Mouse (Mus musculus): ENCODE measurements around the gene Ccr1.
"Not testable (repeated sequence)": the region's sequence is repeated elsewhere in the genome, so short reads cannot be mapped to it uniquely, and the experiment has no call there.

The Ccr1 gene

GRCm38 (mm10) chr9:123968290-123968912 is at the start of gene Ccr1:
TSS of gene Ccr1 (minus strand) at chr9:123968692.
- in situ Hi-C loops (cut with MboI; ENCODE audit: low pct_unique_long_range_greater_than_20kb in 1 of 2, low sequenced_read_pairs in 2 of 2, unreplicated experiment in 1 of 2): no loop called here

- in situ Hi-C loops (cut with MboI; ENCODE audit: low pct_unique_long_range_greater_than_20kb in 1 of 2, low sequenced_read_pairs in 2 of 2, unreplicated experiment in 1 of 2): no loop called here
Measured at GRCm38 (mm10) chr9:124016048-124016447, 47.6 kb upstream of the Ccr1 start.

GRCm38 (mm10) chr9:124014985-124015652 is 46.6 kb upstream of the Ccr1 start:
- in situ Hi-C loops (cut with MboI; ENCODE audit: low pct_unique_long_range_greater_than_20kb in 1 of 2, low sequenced_read_pairs in 2 of 2, unreplicated experiment in 1 of 2): no loop called here

GRCm38 (mm10) chr9:124013270-124013669 is 44.8 kb upstream of the Ccr1 start:
- in situ Hi-C loops (cut with MboI; ENCODE audit: low pct_unique_long_range_greater_than_20kb in 1 of 2, low sequenced_read_pairs in 2 of 2, unreplicated experiment in 1 of 2): no loop called here

- in situ Hi-C loops (cut with MboI; ENCODE audit: low pct_unique_long_range_greater_than_20kb in 1 of 2, low sequenced_read_pairs in 2 of 2, unreplicated experiment in 1 of 2): no loop called here
Measured at GRCm38 (mm10) chr9:124012691-124013090, 44.2 kb upstream of the Ccr1 start.

- in situ Hi-C loops (cut with MboI; ENCODE audit: low pct_unique_long_range_greater_than_20kb in 1 of 2, low sequenced_read_pairs in 2 of 2, unreplicated experiment in 1 of 2): no loop called here
Measured at GRCm38 (mm10) chr9:123999784-124000183, 31.3 kb upstream of the Ccr1 start.

GRCm38 (mm10) chr9:123997719-123998118 is 29.2 kb upstream of the Ccr1 start:
- in situ Hi-C loops (cut with MboI; ENCODE audit: low pct_unique_long_range_greater_than_20kb in 1 of 2, low sequenced_read_pairs in 2 of 2, unreplicated experiment in 1 of 2): no loop called here

GRCm38 (mm10) chr9:123991312-123991906 is 22.9 kb upstream of the Ccr1 start:
- in situ Hi-C loops (cut with MboI; ENCODE audit: low pct_unique_long_range_greater_than_20kb in 1 of 2, low sequenced_read_pairs in 2 of 2, unreplicated experiment in 1 of 2): no loop called here

- in situ Hi-C loops (cut with MboI; ENCODE audit: low pct_unique_long_range_greater_than_20kb in 1 of 2, low sequenced_read_pairs in 2 of 2, unreplicated experiment in 1 of 2): no loop called here
Measured at GRCm38 (mm10) chr9:123989671-123990070, 21.2 kb upstream of the Ccr1 start.

GRCm38 (mm10) chr9:123986217-123986616 is 17.7 kb upstream of the Ccr1 start:
- in situ Hi-C loops (cut with MboI; ENCODE audit: low pct_unique_long_range_greater_than_20kb in 1 of 2, low sequenced_read_pairs in 2 of 2, unreplicated experiment in 1 of 2): no loop called here

- in situ Hi-C loops (cut with MboI; ENCODE audit: low pct_unique_long_range_greater_than_20kb in 1 of 2, low sequenced_read_pairs in 2 of 2, unreplicated experiment in 1 of 2): no loop called here
Measured at GRCm38 (mm10) chr9:123984943-123985342, 16.5 kb upstream of the Ccr1 start.

GRCm38 (mm10) chr9:123982720-123983119 is 14.2 kb upstream of the Ccr1 start:
- in situ Hi-C loops (cut with MboI; ENCODE audit: low pct_unique_long_range_greater_than_20kb in 1 of 2, low sequenced_read_pairs in 2 of 2, unreplicated experiment in 1 of 2): no loop called here

- in situ Hi-C loops (cut with MboI; ENCODE audit: low pct_unique_long_range_greater_than_20kb in 1 of 2, low sequenced_read_pairs in 2 of 2, unreplicated experiment in 1 of 2): no loop called here
Measured at GRCm38 (mm10) chr9:123981909-123982308, 13.4 kb upstream of the Ccr1 start.

GRCm38 (mm10) chr9:123980858-123981475 is 12.5 kb upstream of the Ccr1 start:
- in situ Hi-C loops (cut with MboI; ENCODE audit: low pct_unique_long_range_greater_than_20kb in 1 of 2, low sequenced_read_pairs in 2 of 2, unreplicated experiment in 1 of 2): not testable (repeated sequence)

- in situ Hi-C loops (cut with MboI; ENCODE audit: low pct_unique_long_range_greater_than_20kb in 1 of 2, low sequenced_read_pairs in 2 of 2, unreplicated experiment in 1 of 2): no loop called here
Measured at GRCm38 (mm10) chr9:123978308-123978707, 9.8 kb upstream of the Ccr1 start, which contains the start of gene Ccr1l1. TSS of gene Ccr1l1 (minus strand) at chr9:123978408.

- in situ Hi-C loops (cut with MboI; ENCODE audit: low pct_unique_long_range_greater_than_20kb in 1 of 2, low sequenced_read_pairs in 2 of 2, unreplicated experiment in 1 of 2): no loop called here
Measured at GRCm38 (mm10) chr9:123976876-123977663, 8.6 kb upstream of the Ccr1 start.

GRCm38 (mm10) chr9:123975630-123976029 is 7.1 kb upstream of the Ccr1 start:
- in situ Hi-C loops (cut with MboI; ENCODE audit: low pct_unique_long_range_greater_than_20kb in 1 of 2, low sequenced_read_pairs in 2 of 2, unreplicated experiment in 1 of 2): no loop called here

GRCm38 (mm10) chr9:123966858-123967495 is 1.5 kb downstream of the Ccr1 start:
- in situ Hi-C loops (cut with MboI; ENCODE audit: low pct_unique_long_range_greater_than_20kb in 1 of 2, low sequenced_read_pairs in 2 of 2, unreplicated experiment in 1 of 2): not testable (repeated sequence)
